Mouse (Mus musculus) embryonic stem cell, embryonic (primary cell): ENCODE measurements around the gene Pla2g12b.

ENCODE experiments used
- CTCF ChIA-PET, 4 experiments: fragments of 300-600 bp in 2 of 4; fragments of 350-600 bp in 2 of 4; sonication (Branson Sonifier 250); formaldehyde crosslinking; loops; one replicate each; lab custom pipeline; 2022; ENCODE audit warnings: inconsistent platforms in 2 of 4; lab: Charles Lee
- POLR2A ChIA-PET, 4 experiments: fragments of 300-600 bp in 2 of 4; fragments of 350-600 bp in 2 of 4; sonication (Branson Sonifier 250); formaldehyde crosslinking; loops; one replicate each; lab custom pipeline; 2022; ENCODE audit warnings: antibody characterized with exemption in 4 of 4, inconsistent platforms in 1 of 4; lab: Charles Lee

Pla2g12b gene

DNA sequence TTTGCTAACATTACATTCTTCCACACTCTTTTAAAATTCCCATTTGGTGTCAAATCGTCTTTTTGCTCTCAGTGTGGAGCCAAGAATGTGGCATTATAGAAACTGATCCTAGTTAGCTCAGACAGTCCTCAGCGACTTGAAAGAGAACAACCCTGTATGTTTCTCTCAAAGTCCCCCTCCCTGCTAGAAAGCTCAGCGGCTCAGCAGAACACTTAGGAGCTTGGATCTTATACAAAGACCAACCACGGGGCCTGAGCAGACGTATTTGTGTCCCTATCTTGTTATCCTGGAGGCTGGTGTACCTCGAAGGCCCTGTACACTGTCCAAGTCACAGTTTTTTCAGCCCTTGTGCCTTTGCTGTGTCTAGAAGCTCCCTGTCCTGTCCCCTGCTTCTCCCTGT lies 36.7 kb downstream of the Pla2g12b start:
- POLR2A ChIA-PET: interaction anchor here in 1 of 4 experiments (1.5 kb wide), 1 partner anchor 106 kb away, joined by 3 read pairs; no protein-coding TSS in a partner anchor
- CTCF ChIA-PET: no interaction called here

DNA sequence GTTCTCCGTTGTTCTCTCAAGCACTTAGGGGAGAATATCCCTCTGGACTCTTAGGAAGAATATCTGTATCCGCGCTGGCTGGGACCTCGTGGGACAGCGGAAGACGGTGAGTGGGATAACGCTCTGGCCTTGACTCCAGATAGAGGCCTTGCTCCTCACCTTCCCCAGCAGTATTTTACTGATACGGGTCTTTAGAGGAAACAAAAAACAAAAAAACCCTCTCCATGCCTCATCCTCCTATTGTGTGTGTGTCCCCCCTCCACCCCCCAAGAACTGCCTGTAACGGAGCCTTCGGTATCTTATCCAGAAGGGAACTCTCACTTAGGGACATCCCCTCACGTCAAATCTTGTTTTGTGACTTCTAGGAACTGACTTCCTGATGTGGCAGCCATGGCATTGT lies 38.3 kb downstream of the Pla2g12b start, which contains the start of gene Oit3:
Oit3 (minus strand) TSS at position 44 of the 400 bp plus-strand sequence.
- ChIA-PET CTCF (no interaction called here), POLR2A (no interaction called here)

- ChIA-PET POLR2A (no interaction called here), CTCF (interaction anchor here in 2 of 4 experiments (0.6 to 1.4 kb wide), 2 partner anchors 9 to 1053 kb away, joined by 3 to 5 read pairs; no protein-coding TSS in a partner anchor)
Measured at GRCm38 (mm10) chr10:59443212-59443611, 39.8 kb downstream of the Pla2g12b start.

GRCm38 (mm10) chr10:59444106-59444505 lies 40.6 kb downstream of the Pla2g12b start:
- ChIA-PET POLR2A (no interaction called here), CTCF (interaction anchor here in 1 of 4 experiments (0.6 kb wide), 1 partner anchor 1053 kb away, joined by 3 read pairs; no protein-coding TSS in a partner anchor)

DNA sequence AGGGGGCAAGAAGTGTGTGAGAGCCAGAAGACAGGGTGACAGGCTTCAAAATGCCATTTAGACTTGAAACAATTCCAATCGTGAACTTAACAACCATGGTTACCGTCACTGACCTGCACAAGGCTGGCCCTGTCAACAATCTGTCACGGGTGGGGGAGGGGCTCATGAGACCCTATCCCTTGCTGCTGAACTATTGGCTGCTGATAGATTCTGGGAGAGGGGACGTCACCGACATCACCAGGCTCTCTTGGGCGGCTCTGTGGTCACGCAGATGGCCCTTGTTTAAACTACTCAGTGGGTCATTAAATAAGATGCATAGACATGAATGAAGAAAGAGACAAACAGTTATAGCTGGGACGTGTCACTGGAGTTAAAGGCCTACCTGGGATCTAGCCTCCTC lies 41.2 kb downstream of the Pla2g12b start:
- CTCF ChIA-PET: no interaction called here
- POLR2A ChIA-PET: interaction anchor here in 1 of 4 experiments (0.7 kb wide), 1 partner anchor 11 kb away, joined by 4 read pairs; no protein-coding TSS in a partner anchor

DNA sequence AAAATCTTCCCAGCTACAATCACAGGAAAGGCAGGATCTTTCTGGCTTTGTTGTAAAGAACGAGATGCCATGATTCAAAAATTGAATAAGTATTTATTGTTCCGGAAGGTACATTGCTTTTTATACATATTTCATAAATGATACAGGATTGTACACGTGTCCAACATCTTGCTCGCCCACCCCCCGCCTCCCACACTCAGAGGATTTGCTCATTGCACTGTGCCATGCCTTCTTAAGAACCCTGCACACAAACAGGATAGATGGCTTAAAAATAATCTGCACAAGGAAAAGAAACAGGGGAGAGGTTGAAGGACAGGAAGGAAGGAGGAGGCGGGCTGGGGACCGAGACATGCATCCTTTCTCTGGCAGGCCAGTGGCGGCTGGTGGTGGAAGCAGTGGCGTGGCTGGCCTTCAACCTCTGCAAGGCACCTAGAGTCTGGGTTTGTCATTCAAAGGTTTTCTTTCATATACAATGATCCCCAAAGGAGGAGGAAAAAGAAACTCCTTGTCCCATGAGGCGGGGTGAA lies 43.5 kb downstream of the Pla2g12b start:
- ChIA-PET POLR2A (no interaction called here), CTCF (no interaction called here)

DNA sequence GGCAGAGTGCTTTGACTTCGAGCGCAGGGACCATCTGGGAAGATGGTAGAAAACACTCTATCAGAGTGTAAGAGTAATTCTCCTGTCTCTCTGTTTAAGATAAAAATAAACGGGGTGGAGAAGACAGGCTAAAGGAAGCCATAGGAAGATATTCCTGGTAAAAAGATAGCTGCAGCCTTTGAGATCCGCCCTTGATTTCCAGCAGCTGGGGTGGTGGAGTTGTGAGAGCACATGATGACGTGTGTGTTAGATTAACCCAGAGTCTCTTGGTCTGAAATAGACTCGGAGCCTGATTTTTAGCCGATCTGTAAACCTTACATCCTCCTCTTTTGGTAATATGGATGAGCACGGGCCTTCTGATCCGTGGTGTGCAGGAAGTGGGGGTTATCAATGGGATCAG lies 44.1 kb downstream of the Pla2g12b start:
- ChIA-PET CTCF (no interaction called here), POLR2A (interaction anchor here in 1 of 4 experiments (0.6 kb wide), 1 partner anchor 141 kb away, joined by 3 read pairs; no protein-coding TSS in a partner anchor)

- POLR2A ChIA-PET: interaction anchor here in 2 of 4 experiments (0.6 to 1.7 kb wide), 3 partner anchors 23 to 413 kb away, joined by 3 to 5 read pairs (median 4); partner anchors contain the start of gene P4ha1 (in 1 of the 2)
- CTCF ChIA-PET: interaction anchor here (0.5 to 2.2 kb wide), 22 partner anchors 9 to 1272 kb away, joined by 3 to 16 read pairs (median 4); no protein-coding TSS in a partner anchor
Measured at GRCm38 (mm10) chr10:59451839-59452238, 48.4 kb downstream of the Pla2g12b start.

- POLR2A ChIA-PET: interaction anchor here in 3 of 4 experiments (0.6 to 1.7 kb wide), 4 partner anchors 7 to 740 kb away, joined by 3 to 7 read pairs (median 5); no protein-coding TSS in a partner anchor
- CTCF ChIA-PET: interaction anchor here in 3 of 4 experiments (0.6 to 2.0 kb wide), 9 partner anchors 12 to 1099 kb away, joined by 3 to 8 read pairs (median 4); no protein-coding TSS in a partner anchor
Measured at GRCm38 (mm10) chr10:59454631-59455030, 51.2 kb downstream of the Pla2g12b start.

DNA sequence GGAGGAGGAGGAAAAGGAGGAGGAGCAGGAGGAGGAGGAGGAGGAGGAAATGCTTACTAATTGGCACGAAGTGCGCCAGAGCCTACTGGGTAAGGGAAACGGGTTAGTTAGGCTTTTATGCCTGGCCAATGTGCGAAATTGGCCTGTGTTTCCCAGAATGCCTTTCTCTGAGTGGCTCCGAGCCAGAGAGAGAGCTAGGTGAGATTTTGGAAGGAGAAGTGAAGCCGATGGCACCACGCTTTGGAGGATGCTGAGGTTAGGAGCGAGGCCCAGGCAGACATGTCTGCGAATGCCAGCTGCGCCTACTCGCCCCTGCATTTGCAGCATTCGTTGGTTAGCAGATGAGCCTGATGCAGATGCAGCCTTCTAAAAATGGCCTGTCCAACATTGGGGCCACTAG lies 56.3 kb downstream of the Pla2g12b start:
- CTCF ChIA-PET: no interaction called here
- POLR2A ChIA-PET: interaction anchor here in 2 of 4 experiments (0.7 to 1.1 kb wide), 2 partner anchors 9 to 45 kb away, joined by 3 to 5 read pairs; no protein-coding TSS in a partner anchor

DNA sequence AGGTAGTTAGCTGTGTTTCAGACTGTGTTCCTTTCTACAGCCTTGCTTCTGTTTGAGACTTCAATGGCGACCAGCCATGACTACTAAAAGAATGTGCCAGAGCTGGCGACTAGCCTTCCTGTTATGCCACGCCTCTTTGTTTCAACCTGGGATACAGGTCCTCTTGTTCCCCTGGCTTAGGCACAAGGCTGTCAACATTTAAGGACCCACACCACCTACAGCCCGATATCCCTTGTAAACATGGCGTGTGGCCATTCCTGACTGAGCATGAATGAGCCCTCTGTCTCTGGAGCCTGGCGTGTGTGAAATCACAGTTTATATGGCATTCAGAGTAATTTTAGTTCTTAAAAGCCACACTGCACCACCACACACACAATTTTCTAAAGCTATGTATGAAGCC lies 58.8 kb downstream of the Pla2g12b start:
- ChIA-PET CTCF (interaction anchor here in 1 of 4 experiments (0.7 kb wide), 1 partner anchor 1686 kb away, joined by 3 read pairs; no protein-coding TSS in a partner anchor), POLR2A (interaction anchor here in 2 of 4 experiments (0.6 to 0.9 kb wide), 3 partner anchors 8 to 67 kb away, joined by 3 read pairs; no protein-coding TSS in a partner anchor)

- CTCF ChIA-PET: interaction anchor here in 1 of 4 experiments (1.2 kb wide), 1 partner anchor 11 kb away, joined by 4 read pairs; no protein-coding TSS in a partner anchor
- POLR2A ChIA-PET: interaction anchor here in 1 of 4 experiments (1.1 kb wide), 1 partner anchor 12 kb away, joined by 7 read pairs; no protein-coding TSS in a partner anchor
Measured at GRCm38 (mm10) chr10:59465546-59465945, 62.1 kb downstream of the Pla2g12b start.

- ChIA-PET POLR2A (interaction anchor here in 1 of 4 experiments (1.1 to 1.9 kb wide), 3 partner anchors 9 to 38 kb away, joined by 3 to 7 read pairs (median 5); no protein-coding TSS in a partner anchor), CTCF (interaction anchor here in 2 of 4 experiments (0.6 to 1.2 kb wide), 2 partner anchors 12 to 241 kb away, joined by 3 to 4 read pairs; no protein-coding TSS in a partner anchor)
Measured at GRCm38 (mm10) chr10:59466626-59467025, 63.2 kb downstream of the Pla2g12b start.

DNA sequence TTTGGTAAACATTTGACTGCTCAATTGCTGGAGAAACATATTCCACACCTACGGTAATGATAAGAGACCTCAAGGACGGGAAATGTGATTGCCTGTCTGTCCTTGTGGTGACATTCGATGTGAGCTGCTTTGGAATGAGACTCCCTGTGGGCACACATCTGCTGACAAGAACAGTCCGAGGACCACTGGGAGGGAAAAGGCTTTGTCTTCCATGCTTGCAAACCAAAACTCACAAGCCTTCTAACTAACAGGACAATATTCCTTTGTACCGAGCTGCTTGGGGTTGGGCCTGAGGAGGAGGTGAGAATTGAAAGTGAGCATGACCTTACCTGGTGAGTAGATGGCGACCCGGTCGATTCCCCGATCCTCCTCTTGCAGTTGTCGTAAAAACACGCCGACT lies 63.8 kb downstream of the Pla2g12b start:
- POLR2A ChIA-PET: interaction anchor here in 1 of 4 experiments (1.3 to 1.9 kb wide), 2 partner anchors 8 to 37 kb away, joined by 3 to 5 read pairs; no protein-coding TSS in a partner anchor
- CTCF ChIA-PET: interaction anchor here in 1 of 4 experiments (0.6 kb wide), 1 partner anchor 30 kb away, joined by 3 read pairs; no protein-coding TSS in a partner anchor

DNA sequence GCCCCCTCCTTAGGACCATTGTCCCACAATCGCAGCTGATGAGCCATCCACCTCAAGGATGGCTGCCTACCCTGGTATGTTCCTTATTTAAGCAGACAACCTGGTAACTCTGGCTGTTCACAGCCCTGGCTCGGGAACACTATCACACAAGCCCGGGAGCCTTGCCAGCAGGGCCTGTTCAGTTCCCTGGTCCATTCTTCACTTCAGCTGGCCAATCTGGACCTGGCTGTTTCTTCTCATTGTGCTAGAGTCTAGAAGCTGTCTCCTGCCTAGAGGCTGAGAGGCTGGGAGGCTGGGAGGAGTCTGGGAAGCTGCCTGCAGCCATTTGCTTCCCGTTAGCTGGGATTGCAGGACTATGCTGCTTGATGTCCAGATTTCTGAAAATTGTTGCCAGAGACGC lies 67.0 kb downstream of the Pla2g12b start:
- ChIA-PET CTCF (no interaction called here), POLR2A (no interaction called here)
